Mouse (Mus musculus): Measurements from ENCODE around the gene Lamc1.

Gene Lamc1

GRCm38 (mm10) chr1:153252540-153253210, 79.9 kb downstream of the Lamc1 start:
- DNase-seq: no peak

DNA sequence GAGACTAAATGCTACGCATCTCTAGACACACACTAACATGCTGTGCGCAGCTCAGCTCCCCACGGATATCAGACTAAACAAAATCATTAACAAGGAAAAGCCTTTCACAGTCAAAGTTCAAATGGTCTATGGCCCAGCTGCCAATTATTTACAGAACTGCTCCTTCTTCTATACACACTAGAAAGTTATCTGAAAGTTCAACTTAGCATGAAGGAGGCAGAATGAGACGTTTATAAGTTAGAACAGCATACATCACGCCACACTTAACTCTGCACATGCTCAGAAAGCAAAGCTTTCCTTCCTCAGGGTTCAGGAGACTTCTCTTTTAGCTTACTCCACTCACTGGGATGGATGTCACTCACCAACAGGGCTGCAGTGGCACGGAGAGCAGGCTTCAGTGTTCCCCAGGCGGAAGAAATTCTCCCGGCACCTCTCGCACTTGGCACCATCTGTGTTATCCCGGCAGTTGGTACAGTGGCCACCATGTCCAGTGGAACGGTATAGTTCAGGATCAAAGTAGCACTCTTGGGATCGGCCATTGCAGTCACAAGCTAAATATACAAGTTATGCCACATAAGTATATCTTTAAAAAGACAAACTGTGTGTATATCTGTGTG, 80.9 kb downstream of the Lamc1 start:
- DNase-seq: peak; percentile 45 to 63

- DNase-seq: peak in 1 of 2 experiments; percentile 6
Observed at GRCm38 (mm10) chr1:153241346-153241745, 91.2 kb downstream of the Lamc1 start.

GRCm38 (mm10) chr1:153235576-153235975, 97.0 kb downstream of the Lamc1 start:
- peak in 1 of 2 experiments; percentile 33 for DNase-seq

DNA sequence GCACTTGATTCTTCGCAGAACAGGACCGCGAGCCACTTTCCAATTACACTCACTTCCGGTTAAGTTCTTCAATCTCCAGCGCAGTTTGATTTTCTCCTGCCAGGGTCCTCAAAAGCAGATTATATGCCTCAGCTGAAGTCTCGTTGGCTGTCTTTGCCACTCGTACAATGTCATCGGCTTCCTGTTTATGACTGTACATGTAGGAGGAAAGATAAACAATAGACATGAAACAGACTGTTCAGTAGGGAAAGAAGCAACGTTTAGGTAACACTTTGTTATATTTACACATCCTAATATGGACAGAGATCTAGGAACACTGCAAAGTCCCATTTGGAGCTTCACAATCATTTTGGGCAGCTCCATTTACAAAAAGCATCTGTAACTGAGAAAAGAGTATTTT, 100.9 kb downstream of the Lamc1 start:
- DNase-seq: no peak

- no peak for DNase-seq
Observed at GRCm38 (mm10) chr1:153227916-153228315, 104.7 kb downstream of the Lamc1 start.

DNA sequence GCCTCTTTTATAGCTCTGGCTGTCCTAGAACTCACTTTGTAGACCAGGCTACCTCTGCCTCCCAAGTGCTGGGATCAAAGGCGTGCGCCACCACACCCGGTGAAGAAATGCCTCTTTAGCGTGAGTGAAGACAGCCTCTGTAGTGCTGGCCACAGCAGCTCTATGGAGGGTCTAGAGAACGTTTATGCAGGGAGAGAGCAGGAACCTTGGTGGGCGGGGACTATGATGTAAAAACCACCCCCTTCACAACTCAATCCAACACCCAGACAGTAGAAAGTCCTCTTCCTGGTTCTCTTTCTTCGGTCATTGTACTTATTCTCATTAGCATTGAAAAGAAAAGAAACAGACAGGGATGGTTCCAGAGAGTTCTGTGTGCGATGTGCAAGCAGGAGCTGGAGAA, 105.5 kb downstream of the Lamc1 start:
- no peak for DNase-seq

GRCm38 (mm10) chr1:153225786-153226725, 106.5 kb downstream of the Lamc1 start:
- peak in 1 of 2 experiments; percentile 9 for DNase-seq

DNA sequence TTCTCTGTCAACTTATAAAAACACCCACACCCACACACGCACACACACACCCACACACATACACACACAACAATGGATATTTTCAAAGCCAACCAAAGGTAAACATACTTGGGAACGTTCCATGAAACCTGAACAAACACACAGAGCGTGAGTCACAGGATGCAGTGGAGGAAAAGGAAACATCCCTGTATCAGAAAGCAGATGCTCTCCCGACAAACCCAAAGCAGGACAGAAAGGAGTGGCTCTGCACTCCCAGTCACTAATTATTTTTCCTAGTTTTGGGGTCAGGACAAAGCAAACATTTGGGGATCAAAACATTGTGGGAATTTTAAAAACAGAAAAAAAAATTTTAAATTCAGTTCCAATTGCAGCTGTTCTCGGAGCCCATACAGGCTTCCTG, 108.3 kb downstream of the Lamc1 start:
- peak; percentile 20 to 39 for DNase-seq

DNA sequence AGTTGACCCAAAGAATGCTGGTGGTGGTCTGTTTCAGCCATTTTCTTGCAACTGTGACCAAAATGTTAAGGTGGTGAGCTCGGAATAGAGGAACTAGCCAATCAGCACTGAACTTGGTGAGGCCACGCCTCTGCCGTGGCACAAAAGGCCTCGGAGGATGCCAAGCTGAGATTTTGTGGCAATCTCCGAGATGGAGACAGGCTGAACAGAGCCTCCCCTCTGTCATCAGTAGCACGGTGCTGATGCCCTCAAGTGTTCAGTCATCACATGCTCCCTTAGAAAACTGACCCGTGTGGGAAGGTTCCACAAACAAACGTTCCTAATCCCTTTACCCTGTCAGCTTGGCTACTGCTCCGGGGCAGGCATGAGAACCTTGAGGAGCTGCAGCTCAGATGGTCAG, 113.2 kb downstream of the Lamc1 start:
- DNase-seq: no peak

- DNase-seq: no peak
Observed at GRCm38 (mm10) chr1:153216516-153216915, 116.1 kb downstream of the Lamc1 start.

DNA sequence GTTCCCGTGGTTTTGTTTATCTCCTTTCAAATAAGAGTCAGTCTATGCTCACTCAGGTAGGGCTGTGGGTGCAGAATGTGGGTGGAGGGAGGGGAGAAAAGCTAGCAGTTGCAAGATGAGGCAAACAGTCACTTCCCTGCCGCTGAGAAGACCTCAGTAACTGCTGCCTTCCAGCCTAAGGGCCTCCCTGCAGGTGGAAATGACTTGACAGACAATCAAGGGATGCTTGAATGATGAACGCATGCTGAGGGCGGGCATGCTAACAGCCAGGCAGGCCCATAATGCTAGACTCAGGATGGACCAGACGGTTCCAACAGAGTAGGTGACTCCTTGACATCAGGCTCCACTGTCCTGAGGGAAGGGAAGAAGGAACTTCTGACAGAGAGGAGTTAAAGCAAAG, 116.9 kb downstream of the Lamc1 start:
- no peak for DNase-seq

DNA sequence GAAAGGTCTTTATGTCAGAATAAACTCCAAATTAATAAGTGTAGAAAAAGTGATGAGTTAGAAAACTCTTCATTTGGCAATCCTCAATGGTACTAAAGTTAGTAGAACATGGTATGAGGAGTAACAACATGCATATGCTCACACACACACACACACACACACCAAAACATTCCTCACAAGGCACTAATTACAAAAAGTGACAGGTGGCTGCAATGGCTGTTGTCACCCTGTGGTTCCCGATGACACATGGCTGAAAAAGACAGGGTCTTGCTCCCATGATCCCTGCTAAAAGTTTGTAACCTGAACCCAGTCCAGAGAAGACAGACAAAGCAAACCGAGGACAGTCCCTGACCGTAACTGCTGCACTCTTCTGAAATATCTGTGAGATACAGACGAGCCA, 121.6 kb downstream of the Lamc1 start:
- DNase-seq: no peak

DNA sequence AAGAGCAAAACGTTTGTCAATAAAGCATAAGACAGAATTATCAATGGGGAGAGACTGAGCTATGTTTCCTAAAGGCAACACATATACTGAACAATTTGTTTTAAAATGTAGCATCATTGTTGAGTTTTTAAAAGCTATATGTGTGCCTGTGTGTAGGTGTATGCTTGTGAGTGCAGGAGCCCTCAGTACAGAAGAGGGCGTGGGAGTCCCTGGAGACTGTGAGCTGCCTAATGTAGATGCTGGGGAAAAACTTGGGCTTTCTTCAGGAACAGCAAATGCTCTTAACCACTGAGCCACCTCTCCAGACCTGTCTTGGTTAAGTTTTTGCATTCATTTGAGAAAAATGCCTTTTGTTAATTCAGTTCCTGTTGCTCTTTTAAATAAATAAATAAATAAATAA, 122.4 kb downstream of the Lamc1 start:
- DNase-seq: no peak

GRCm38 (mm10) chr1:153202195-153202594, 130.4 kb downstream of the Lamc1 start:
- no peak for DNase-seq

DNA sequence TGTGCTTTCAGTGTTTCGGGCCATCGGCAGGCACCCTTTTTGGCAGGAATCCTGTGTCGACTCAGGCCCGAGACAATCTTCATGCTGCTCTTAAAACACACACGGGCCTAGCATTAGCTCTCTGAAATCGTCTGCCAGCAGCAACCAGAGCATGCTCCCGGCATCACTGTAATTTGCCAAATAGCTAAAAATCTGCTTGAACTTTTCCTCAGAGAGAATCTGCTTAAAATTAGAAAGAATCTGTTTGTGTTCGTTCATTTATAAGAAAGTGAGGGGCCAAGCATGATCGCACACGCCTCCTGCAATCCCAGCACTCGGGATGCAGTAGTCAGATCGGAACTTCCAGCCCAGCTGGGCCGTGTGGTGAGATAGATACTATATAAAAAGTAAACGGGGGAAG, 131.1 kb downstream of the Lamc1 start:
- no peak for DNase-seq

DNA sequence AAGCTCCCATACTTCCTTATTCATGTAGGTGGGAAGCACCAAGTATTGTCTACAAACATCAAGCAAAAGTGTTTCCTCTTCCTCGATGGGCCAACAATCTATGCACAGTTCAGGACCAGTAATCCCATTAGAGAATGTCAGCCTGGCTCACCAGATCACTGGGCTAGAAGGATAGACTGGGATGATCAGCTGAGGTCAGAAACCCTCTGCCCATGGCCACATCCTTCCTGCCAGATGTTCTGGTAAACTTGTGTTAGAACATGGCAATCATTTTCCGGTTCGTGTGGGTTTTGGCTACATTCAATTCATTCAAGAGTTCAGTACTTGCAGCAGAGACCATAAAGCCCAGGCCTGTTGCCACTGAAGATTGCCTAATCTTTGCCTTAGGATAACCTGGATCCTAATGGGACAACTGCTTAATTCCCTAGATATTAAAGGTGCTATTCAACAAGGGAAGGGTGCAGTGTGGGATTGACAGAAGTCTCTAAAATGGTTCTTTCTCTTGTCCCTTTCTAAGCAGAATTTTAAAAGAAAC, 135.2 kb downstream of the Lamc1 start:
- no peak for DNase-seq

DNA sequence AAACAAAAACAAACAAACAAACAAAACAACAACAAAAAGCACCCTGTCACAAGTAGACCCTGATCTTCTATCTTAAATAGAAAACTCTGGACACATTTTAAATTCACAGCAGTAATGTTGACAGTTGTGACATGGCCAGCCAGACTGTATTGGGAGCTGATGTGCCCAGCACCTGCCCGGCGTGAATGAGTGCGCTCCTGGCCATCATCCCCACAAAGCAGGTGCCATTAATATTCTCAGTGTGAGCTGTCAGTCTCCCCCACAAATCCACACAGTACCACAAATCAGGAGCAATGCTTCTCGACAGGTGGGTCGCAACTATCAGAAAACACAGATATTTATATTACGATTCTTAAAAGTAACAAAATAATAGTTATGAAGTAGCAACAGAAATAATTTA, 139.6 kb downstream of the Lamc1 start:
- DNase-seq: no peak

GRCm38 (mm10) chr1:153192379-153192778, 140.2 kb downstream of the Lamc1 start:
- DNase-seq: no peak

DNA sequence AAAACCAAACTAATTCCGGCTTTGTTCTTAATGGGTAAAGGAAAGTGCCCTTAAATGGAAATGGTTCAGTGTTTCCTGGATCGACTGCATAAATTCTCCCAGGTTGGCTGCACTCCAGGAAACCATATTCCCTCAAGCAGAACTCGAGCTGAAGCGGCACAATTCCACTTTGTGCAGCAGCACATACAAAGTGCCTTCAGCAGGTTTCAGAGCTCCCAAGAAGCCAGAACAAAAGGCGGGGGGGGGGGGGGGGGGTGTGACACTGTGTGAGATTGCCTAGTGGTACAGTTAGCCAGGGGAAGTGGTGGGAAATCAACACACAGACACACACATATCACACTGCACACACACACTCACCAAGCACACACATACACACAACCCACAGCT, 140.7 kb downstream of the Lamc1 start:
- peak; percentile 92 to 93 for DNase-seq

DNA sequence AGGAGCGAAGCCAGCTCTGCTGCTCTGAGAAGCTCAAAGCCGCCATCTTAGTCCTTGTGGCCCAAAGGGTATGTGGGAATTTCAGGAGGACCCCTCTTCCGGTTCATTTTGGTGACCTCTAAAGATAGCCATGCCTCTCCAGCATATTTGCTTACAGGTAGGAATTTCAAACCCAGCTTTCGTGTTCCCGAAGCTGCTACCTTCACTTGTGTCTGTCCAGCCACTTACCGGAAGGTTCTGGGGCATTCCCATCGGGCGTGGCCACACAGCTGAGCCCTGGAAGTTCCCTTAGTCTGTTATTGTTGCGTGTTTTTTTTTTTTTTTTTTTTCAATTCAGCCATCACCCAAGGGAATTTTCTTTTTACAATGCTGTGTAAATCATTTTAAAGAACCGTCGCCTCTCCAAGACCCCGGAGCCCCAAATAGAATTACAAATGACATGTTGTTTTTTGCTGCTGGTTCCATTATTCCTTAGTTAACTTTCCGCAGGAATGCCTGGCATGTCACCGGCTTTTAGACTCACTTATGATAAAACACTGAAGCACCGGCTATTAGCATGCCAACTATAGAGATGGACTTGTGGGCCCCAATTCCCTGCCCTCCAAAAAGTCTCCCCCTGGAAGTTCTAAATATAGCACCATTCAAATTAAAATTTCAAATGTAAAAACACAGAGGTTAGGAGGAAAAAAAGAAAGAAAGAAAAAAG, 141.2 kb downstream of the Lamc1 start:
- peak; percentile 45 to 55 for DNase-seq

- DNase-seq: no peak
Observed at GRCm38 (mm10) chr1:153188081-153188480, 144.5 kb downstream of the Lamc1 start.

All from kidney, postnatal 36 days (tissue).